8 mouse cellular contexts compared by ENCODE assay signal in the genomic region with DNA sequence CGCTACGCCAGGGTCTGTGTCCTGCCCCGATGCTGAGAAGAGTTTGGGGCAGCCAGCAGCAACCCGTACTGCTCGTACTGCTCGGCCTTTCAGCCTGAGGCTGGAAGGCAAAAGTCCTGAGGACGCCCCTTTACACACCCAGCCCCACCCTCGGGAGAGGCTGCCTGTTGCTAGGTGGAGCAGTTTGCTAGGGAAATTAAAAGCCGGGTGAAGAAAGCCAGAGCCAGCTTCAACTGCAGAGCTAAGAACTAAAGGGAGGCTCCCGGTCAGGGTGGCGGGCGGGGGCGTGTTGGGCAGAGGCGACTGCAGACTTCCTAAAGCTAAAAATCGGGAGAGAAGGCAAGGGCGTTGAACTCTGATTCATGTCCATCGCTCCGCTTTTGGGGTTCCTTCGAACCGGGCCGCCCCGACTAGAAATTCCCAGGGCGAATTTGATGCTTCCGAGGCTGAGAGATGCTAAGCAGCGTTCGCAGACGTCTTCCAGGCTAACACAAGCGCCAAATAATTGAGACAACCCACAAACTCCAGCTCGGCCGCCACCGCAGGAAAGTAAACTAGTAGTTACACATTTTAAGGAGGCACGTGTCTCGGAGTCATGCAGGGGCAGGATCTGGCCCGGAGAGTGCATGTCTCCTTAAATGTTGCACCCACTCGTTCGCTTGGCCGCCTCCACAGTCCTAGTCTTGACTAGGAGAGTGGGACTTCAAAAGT. TPM values are rescaled to one million over a fixed set of nuclear protein-coding genes. Genes with fewer than 3 reads are reported as not detected.
DNase-seq lines count a peak whose midpoint lies in the region; ATAC-seq lines count a peak whose summit lies in the region.

No protein-coding gene starts in this region.

- no peaks in the 10 kb centered on the region for H3K36me3 ChIP-seq in forebrain, embryonic 12.5 days (replicated peaks)
- no peaks in the 10 kb centered on the region for H3K36me3 ChIP-seq in limb, embryonic 11.5 days (ENCODE audit: control insufficient read depth, insufficient read depth, low read length)
- no peaks in the 10 kb centered on the region for H3K36me3 ChIP-seq in midbrain, embryonic 10.5 days
- H3K36me3 ChIP-seq in stomach, embryonic 16.5 days (ENCODE audit: control insufficient read depth, insufficient read depth, low read length): no peaks in the 10 kb centered on the region

- H3K4me1 ChIP-seq in forebrain, embryonic 12.5 days: peaks cover 18% of the 10 kb centered on the region
- H3K4me1 ChIP-seq in limb, embryonic 11.5 days (ENCODE audit: control insufficient read depth, insufficient read depth, low read length): peaks cover 5% of the 10 kb centered on the region; the same call in 1 of the 2 replicates
- peaks cover 24% of the 10 kb centered on the region for H3K4me1 ChIP-seq in midbrain, embryonic 10.5 days
- peaks cover 19% of the 10 kb centered on the region for H3K4me1 ChIP-seq in stomach, embryonic 16.5 days (ENCODE audit: control insufficient read depth, insufficient read depth, low read length)

- no peak overlapping the region for H3K27ac ChIP-seq in forebrain, embryonic 12.5 days
- H3K27ac ChIP-seq in limb, embryonic 11.5 days (replicated peaks; ENCODE audit: low read depth, low read length): no peak overlapping the region
- H3K27ac ChIP-seq in midbrain, embryonic 10.5 days (replicated peaks): peak overlapping the region; percentile 35
- H3K27ac ChIP-seq in stomach, embryonic 16.5 days (ENCODE audit: low read length): peak overlapping the region; percentile 89

- H3K4me2 ChIP-seq in forebrain, embryonic 12.5 days: peak overlapping the region; percentile 57
- peak overlapping the region; percentile 69 for H3K4me2 ChIP-seq in limb, embryonic 11.5 days (ENCODE audit: low read depth, severe bottlenecking)
- H3K4me2 ChIP-seq in stomach, embryonic 16.5 days (ENCODE audit: low read depth, low read length): peak overlapping the region; percentile 78

- H3K9me3 ChIP-seq in forebrain, embryonic 12.5 days: no peaks in the 10 kb centered on the region
- H3K9me3 ChIP-seq in limb, embryonic 11.5 days (ENCODE audit: control insufficient read depth, low read length): no peaks in the 10 kb centered on the region
- H3K9me3 ChIP-seq in midbrain, embryonic 10.5 days (replicated peaks): 0 out of 2 replicates have a peak, but pooled peaks cover 3% of the 10 kb centered on the region
- H3K9me3 ChIP-seq in stomach, embryonic 16.5 days (replicated peaks; ENCODE audit: control insufficient read depth, low read length): no peaks in the 10 kb centered on the region; the same call in 1 of the 2 replicates

- under 1% methylated on average over 37 of the region's 37 CpGs for WGBS in forebrain, embryonic 12.5 days
- under 1% methylated on average over 37 of the region's 37 CpGs for WGBS in limb, embryonic 11.5 days
- under 1% methylated on average over 37 of the region's 37 CpGs for WGBS in midbrain, embryonic 10.5 days
- WGBS in stomach, embryonic 16.5 days: 2% methylated on average over 37 of the region's 37 CpGs

- no peak for ATAC-seq in forebrain, embryonic 12.5 days (ENCODE audit: low FRiP score)
- no peak for ATAC-seq in limb, embryonic 11.5 days (ENCODE audit: insufficient number of reproducible peaks, low FRiP score, low TSS enrichment, low read depth)
- ATAC-seq in stomach, embryonic 16.5 days (ENCODE audit: insufficient read depth, low FRiP score): peak; percentile 77; the same call in 1 of the 2 replicates

- DNase-seq in CD4-positive helper T cell, adult 2 months (ENCODE audit: low read depth, low spot score): peak; percentile 19
- DNase-seq in ZHBTc4 (ENCODE audit: low read depth, low spot score): peak; percentile 90
- peak; percentile 41 for DNase-seq in heart, postnatal 4 days
- DNase-seq in limb, embryonic 11.5 days (ENCODE audit: low spot score): peak; percentile 60
- peak; percentile 59 for DNase-seq in midbrain, embryonic 10.5 days (ENCODE audit: low spot score)
- DNase-seq in cerebellum, adult 9-10 months: no peak

- peak overlapping the region; percentile 42 for H3K9ac ChIP-seq in forebrain, embryonic 12.5 days
- H3K9ac ChIP-seq in limb, embryonic 11.5 days (ENCODE audit: low read length): peak overlapping the region; percentile 53
- peak overlapping the region; percentile 64 for H3K9ac ChIP-seq in stomach, embryonic 16.5 days (ENCODE audit: low read length)

- peaks cover 73% of the 10 kb centered on the region for H3K27me3 ChIP-seq in forebrain, embryonic 12.5 days
- peaks cover 29% of the 10 kb centered on the region for H3K27me3 ChIP-seq in limb, embryonic 11.5 days (ENCODE audit: control insufficient read depth, insufficient read depth, low read length)
- H3K27me3 ChIP-seq in midbrain, embryonic 10.5 days (ENCODE audit: low read depth, poor library complexity, severe bottlenecking): peaks cover 81% of the 10 kb centered on the region
- peaks cover 17% of the 10 kb centered on the region; the same call in 1 of the 2 replicates for H3K27me3 ChIP-seq in stomach, embryonic 16.5 days (ENCODE audit: control insufficient read depth, insufficient read depth, low read length)

- peak overlapping the region; percentile 36 for H3K4me3 ChIP-seq in forebrain, embryonic 12.5 days (replicated peaks)
- H3K4me3 ChIP-seq in limb, embryonic 11.5 days (ENCODE audit: low read depth, low read length): peak overlapping the region; percentile 35
- peak overlapping the region; percentile 53 for H3K4me3 ChIP-seq in midbrain, embryonic 10.5 days
- H3K4me3 ChIP-seq in stomach, embryonic 16.5 days (replicated peaks; ENCODE audit: low read length): peak overlapping the region; percentile 44

RNA-seq across cellular contexts. Expression of a gene that starts 5.1 kb away (rescaled TPM):
- 1.9 and 2.7 TPM in 2 replicates for polyA plus RNA-seq in forebrain, embryonic 12.5 days (2016; fragmentation: Nextera tagmentation; extraction: Ambion mirVana)
- total RNA-seq in heart, postnatal 4 days (2021): under 1 TPM; 0.45 to 0.54 TPM
- 3.4 and 3.6 TPM in 2 replicates for polyA plus RNA-seq in limb, embryonic 11.5 days (2014; fragmentation: Nextera tagmentation; extraction: Ambion mirVana)
- polyA plus RNA-seq in midbrain, embryonic 10.5 days (2016; fragmentation: Nextera tagmentation; extraction: Ambion mirVana): 2.0 and 2.2 TPM in 2 replicates
- 33.0 and 37.6 TPM in 2 replicates for polyA plus RNA-seq in stomach, embryonic 16.5 days (2015; fragmentation: Nextera tagmentation; extraction: Ambion mirVana)

RNA-seq across cellular contexts. Expression of a gene that starts 50.2 kb away (rescaled TPM):
- polyA plus RNA-seq in forebrain, embryonic 12.5 days (2016; fragmentation: Nextera tagmentation; extraction: Ambion mirVana): 184 and 188 TPM in 2 replicates
- total RNA-seq in heart, postnatal 4 days (2021): 10 to 100 TPM; 81.4 to 84.9 TPM
- 265 and 281 TPM in 2 replicates for polyA plus RNA-seq in limb, embryonic 11.5 days (2014; fragmentation: Nextera tagmentation; extraction: Ambion mirVana)
- 270 and 310 TPM in 2 replicates for polyA plus RNA-seq in midbrain, embryonic 10.5 days (2016; fragmentation: Nextera tagmentation; extraction: Ambion mirVana)
- 199 and 200 TPM in 2 replicates for polyA plus RNA-seq in stomach, embryonic 16.5 days (2015; fragmentation: Nextera tagmentation; extraction: Ambion mirVana)

RNA-seq across cellular contexts. Expression of a gene that starts 50.4 kb away (rescaled TPM):
- polyA plus RNA-seq in forebrain, embryonic 12.5 days (2016; fragmentation: Nextera tagmentation; extraction: Ambion mirVana): 88.9 and 90.9 TPM in 2 replicates
- total RNA-seq in heart, postnatal 4 days (2021): 10 to 100 TPM; 89.0 to 90.6 TPM
- 77.3 and 85.3 TPM in 2 replicates for polyA plus RNA-seq in limb, embryonic 11.5 days (2014; fragmentation: Nextera tagmentation; extraction: Ambion mirVana)
- 71.1 and 80.0 TPM in 2 replicates for polyA plus RNA-seq in midbrain, embryonic 10.5 days (2016; fragmentation: Nextera tagmentation; extraction: Ambion mirVana)
- polyA plus RNA-seq in stomach, embryonic 16.5 days (2015; fragmentation: Nextera tagmentation; extraction: Ambion mirVana): 70.4 and 72.0 TPM in 2 replicates

Comparison
In these comparisons a context has a peak if more than half of its experiments do, and no peak if none do; other contexts are left out.
1. H3K27ac ChIP-seq: peak in midbrain, embryonic 10.5 days (single experiment) and stomach, embryonic 16.5 days (single experiment); none in forebrain, embryonic 12.5 days (single experiment) and limb, embryonic 11.5 days (single experiment).
2. Peak in every context shown above with its lines, with median percentiles within 50 percentile points of each other: H3K4me2 ChIP-seq, H3K4me3 ChIP-seq and H3K9ac ChIP-seq.